Mouse (Mus musculus) olfactory bulb, adult 2 months (tissue): ENCODE measurements around the gene Hdhd5.

Source experiments
- CTCF ChIP-seq: fragments of 200-500 bp; IDR thresholded peaks from 2 replicates; pipeline ENCODE4 v1.5.1; 2012; ENCODE audit warnings: low read depth, mild to moderate bottlenecking, low read length, moderate library complexity; ENCODE audit not compliant: insufficient read depth
- POLR2A ChIP-seq: fragments of 200-500 bp; IDR thresholded peaks from 2 replicates; pipeline ENCODE4 v1.6.1; 2012; ENCODE audit warnings: mild to moderate bottlenecking, low read depth, low read length, moderate library complexity; ENCODE audit not compliant: insufficient read depth

- TF ChIP-seq POLR2A, result no peak
- no peak for TF ChIP-seq CTCF
Measured at GRCm38 (mm10) chr6:120519647-120520046, 11.5 kb downstream of the Hdhd5 start.
